Mouse (Mus musculus) forebrain, embryonic 12.5 days (tissue): ENCODE data around the gene Fam102a. TPM values are rescaled to one million over a fixed set of nuclear protein-coding genes. Genes with fewer than 3 reads are reported as not detected.

Experiments used
- ATAC-seq: fragments of 200-750 bp; cut with Nextera tagmentation; 2 replicates; pipeline ENCODE4 v1.8.0; 2017; ENCODE audit warnings: moderate TSS enrichment; ENCODE audit not compliant: low FRiP score
- H3K27ac ChIP-seq: fragments of 300-500 bp; sonication (generic); 2 replicates; pipeline ENCODE4 v1.5.1; 2016; ENCODE audit warnings: mild to moderate bottlenecking
- H3K27me3 ChIP-seq: fragments of 300-500 bp; sonication (generic); 2 replicates; pipeline ENCODE4 v1.6.1; 2016; ENCODE audit warnings: mild to moderate bottlenecking
- H3K36me3 ChIP-seq: fragments of 300-500 bp; sonication (generic); replicated peaks from 2 replicates; pipeline ENCODE4 v1.6.1; 2016; ENCODE audit warnings: mild to moderate bottlenecking
- H3K4me1 ChIP-seq: fragments of 300-500 bp; sonication (generic); 2 replicates; pipeline ENCODE4 v1.6.1; 2016
- H3K4me2 ChIP-seq: fragments of 300-500 bp; sonication (generic); 2 replicates; pipeline ENCODE4 v1.6.1; 2016; ENCODE audit warnings: mild to moderate bottlenecking, moderate library complexity
- H3K4me3 ChIP-seq: fragments of 300-500 bp; sonication (generic); replicated peaks from 2 replicates; pipeline ENCODE4 v1.5.1; 2016; ENCODE audit warnings: mild to moderate bottlenecking
- H3K9ac ChIP-seq: fragments of 300-500 bp; sonication (generic); 2 replicates; pipeline ENCODE4 v1.6.1; 2016; ENCODE audit warnings: mild to moderate bottlenecking
- H3K9me3 ChIP-seq: fragments of 300-500 bp; sonication (generic); 2 replicates; pipeline ENCODE4 v1.6.1; 2016
- WGBS: fragments of 180-500 bp; shearing (Covaris S2); methylation state at CpG from one replicate; pipeline ENCODE4 v1.1.7; 2016; 5-methylcytosine and 5-hydroxymethylcytosine counted together
- polyA plus RNA-seq: library from polyadenylated mRNA; unstranded; fragments of >200 nt; fragmentation: Nextera tagmentation; extraction: Ambion mirVana; gene quantifications from 2 replicates; pipeline ENCODE4 v1.2.1, GENCODE M21; 2016

Fam102a gene
- polyA plus RNA-seq, 1 experiment from 2014 or later: 8.7 TPM

DNA sequence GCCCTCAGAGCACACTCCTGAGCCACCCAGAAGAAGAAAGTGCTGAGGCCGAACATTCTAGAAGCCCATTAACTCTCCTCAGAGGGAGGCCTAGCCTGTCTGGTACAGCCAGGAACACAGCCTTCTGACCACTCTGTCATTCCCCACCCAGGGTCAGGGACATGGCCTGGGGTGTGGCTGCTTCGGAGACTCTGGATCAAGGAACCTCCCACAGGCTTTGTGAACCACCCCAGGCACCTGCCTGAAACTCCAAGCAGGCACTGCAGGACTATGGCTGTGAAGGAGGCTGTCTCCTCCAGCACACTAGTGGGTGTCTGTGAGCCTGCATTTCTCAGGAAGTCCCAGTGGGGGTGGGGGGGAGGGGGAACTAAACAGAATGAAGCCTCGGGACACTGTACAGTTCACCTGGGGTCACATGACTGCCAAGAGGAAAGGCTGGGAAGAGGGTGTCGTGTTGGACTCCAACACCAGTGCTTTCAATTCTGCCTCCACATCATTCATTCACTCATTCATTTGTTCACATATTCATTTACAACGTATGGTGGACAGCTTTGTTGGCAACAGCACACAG, 33.3 kb upstream of the Fam102a start:
- H3K9me3 ChIP-seq: no peaks in the 10 kb centered on the region
- H3K27ac ChIP-seq: no peak overlapping the region
- H3K4me2 ChIP-seq: no peak overlapping the region
- WGBS: 75% methylated on average over 5 of the region's 5 CpGs
- no peaks in the 10 kb centered on the region for H3K27me3 ChIP-seq
- no peak overlapping the region; the same call in 1 of the 2 replicates for H3K9ac ChIP-seq
- H3K36me3 ChIP-seq: no peaks in the 10 kb centered on the region
- H3K4me3 ChIP-seq: no peak overlapping the region
- H3K4me1 ChIP-seq: no peaks in the 10 kb centered on the region
- no peak for ATAC-seq

DNA sequence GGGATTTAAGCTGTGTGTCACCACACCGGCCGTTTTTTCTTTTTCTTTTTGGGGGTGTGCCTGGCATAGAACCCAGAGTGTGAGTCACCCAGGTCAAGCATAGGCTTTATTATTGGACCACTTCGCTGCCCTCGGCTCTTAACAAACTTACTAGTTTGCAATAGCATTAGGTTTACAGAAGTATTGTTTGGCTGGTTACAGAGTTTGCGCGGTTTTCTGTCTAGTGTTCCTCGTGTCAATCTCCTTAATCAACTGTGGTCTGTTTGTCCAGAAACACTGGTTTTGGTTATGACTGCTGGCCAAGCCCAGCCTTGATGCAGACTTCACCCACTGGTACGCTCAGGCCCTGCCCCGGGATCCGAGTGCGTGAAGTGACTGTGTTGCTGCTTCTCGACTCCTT, 32.3 kb upstream of the Fam102a start:
- H3K4me3 ChIP-seq: no peak overlapping the region
- H3K4me2 ChIP-seq: no peak overlapping the region
- no peak overlapping the region for H3K27ac ChIP-seq
- no peaks in the 10 kb centered on the region for H3K27me3 ChIP-seq
- no peak overlapping the region for H3K9ac ChIP-seq
- no peaks in the 10 kb centered on the region for H3K4me1 ChIP-seq
- H3K36me3 ChIP-seq: no peaks in the 10 kb centered on the region
- ATAC-seq: no peak
- no peaks in the 10 kb centered on the region for H3K9me3 ChIP-seq
- WGBS: 91% methylated on average over 12 of the region's 12 CpGs

DNA sequence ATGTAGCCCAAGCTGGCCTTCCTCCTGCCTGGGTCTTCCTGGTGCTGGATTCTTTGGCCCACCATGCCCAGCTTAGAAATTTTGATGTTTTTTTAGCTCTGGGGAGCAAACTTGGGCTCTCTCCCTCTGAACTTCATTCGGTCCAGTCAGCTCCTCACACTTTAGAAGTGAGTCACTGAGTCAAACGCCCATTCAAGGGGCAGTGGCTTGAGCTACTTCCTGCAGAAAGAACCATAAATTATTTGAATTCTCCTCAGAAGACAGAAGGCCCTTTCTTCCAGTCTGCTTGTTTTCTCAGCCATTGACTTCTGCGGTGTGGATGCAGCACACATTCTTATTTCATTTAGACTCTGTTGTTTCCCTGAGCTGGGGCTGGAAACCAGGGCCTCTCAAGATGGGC, 31.5 kb upstream of the Fam102a start:
- no peak overlapping the region for H3K27ac ChIP-seq
- no peaks in the 10 kb centered on the region for H3K27me3 ChIP-seq
- 72% methylated on average over 3 of the region's 3 CpGs for WGBS

DNA sequence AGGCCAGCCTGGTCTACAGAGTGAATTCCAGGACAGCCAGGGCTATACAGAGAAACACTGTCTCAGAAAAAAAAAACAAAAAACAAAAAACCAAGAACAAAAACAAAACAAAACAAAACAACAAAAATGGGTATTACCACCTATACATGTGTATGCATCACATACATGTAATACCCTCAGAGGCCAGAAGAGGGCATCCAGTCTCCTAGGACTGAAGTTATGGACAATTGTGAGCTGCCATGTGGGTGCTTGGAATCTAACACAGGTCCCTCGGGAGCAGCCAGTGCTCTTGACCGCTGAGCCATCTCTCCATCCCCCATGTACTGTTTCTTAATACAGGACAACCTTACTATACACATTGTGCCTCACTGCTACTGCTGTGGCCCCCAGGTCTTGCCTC, 29.6 kb upstream of the Fam102a start:
- Histone ChIP-seq H3K4me1 (no peaks in the 10 kb centered on the region), H3K4me3 (no peak overlapping the region), H3K27me3 (no peaks in the 10 kb centered on the region), H3K9me3 (no peaks in the 10 kb centered on the region), H3K4me2 (no peak overlapping the region), H3K36me3 (no peaks in the 10 kb centered on the region), H3K9ac (no peak overlapping the region), H3K27ac (no peak overlapping the region)
- ATAC-seq: no peak
- WGBS: 100% methylated on average over 2 of the region's 2 CpGs

More for the DNA sequence above, 31.5 kb upstream of the Fam102a start:
- ATAC-seq: no peak
- H3K4me2 ChIP-seq: no peak overlapping the region
- H3K36me3 ChIP-seq: no peaks in the 10 kb centered on the region
- no peaks in the 10 kb centered on the region for H3K9me3 ChIP-seq
- H3K4me3 ChIP-seq: no peak overlapping the region
- no peak overlapping the region for H3K9ac ChIP-seq
- H3K4me1 ChIP-seq: no peaks in the 10 kb centered on the region

DNA sequence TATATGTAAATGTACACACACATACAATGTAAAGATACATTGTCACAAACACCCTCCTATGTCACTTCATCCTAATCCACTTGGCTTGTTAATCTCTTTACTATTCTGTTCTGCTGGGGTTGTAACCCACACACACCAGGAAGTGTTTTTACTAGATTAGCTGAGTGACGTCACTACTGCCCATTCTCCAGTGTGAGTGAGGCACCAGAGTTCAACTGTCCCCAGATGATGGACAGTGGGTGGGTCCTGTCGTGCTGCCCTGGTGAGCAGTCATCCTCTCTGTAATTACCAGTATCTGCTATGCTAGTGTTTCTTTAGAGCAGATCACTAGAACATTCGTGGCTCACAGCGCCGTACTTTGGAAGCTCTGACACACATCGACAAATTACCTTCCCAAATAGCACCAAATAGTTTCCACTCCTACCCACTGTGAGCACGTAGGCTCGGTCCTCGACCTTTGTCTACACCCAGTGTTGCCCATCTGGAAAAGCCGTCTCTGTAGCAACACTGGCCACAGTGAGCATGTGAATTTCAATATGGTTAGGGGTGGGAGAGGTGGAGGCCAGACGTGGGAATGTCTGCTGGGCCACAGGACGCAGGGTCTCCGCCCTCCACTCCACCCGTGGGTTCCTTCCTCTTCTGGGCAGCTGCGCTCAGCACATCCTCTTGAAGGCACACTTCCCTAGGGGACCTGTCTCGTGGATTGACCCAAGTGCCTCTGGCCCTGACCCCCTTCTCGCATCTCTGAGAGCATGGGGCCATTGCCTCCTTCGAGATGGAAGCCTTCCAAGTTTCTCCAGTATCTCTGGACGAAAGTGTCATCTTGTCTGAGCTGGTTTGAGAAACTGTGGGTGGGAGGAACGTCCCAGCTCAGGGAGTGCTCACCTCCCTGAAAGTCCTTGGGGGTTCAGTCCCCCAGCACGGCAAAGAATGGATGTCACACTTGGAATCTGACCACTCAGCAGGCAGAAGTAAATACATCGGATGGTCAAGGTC, 28.2 kb upstream of the Fam102a start:
- Histone ChIP-seq H3K4me3 (no peak overlapping the region), H3K4me1 (no peaks in the 10 kb centered on the region), H3K9me3 (no peaks in the 10 kb centered on the region), H3K36me3 (no peaks in the 10 kb centered on the region), H3K27ac (no peak overlapping the region), H3K27me3 (no peaks in the 10 kb centered on the region), H3K9ac (no peak overlapping the region), H3K4me2 (no peak overlapping the region)
- no peak for ATAC-seq
- WGBS: 86% methylated on average over 22 of the region's 22 CpGs

DNA sequence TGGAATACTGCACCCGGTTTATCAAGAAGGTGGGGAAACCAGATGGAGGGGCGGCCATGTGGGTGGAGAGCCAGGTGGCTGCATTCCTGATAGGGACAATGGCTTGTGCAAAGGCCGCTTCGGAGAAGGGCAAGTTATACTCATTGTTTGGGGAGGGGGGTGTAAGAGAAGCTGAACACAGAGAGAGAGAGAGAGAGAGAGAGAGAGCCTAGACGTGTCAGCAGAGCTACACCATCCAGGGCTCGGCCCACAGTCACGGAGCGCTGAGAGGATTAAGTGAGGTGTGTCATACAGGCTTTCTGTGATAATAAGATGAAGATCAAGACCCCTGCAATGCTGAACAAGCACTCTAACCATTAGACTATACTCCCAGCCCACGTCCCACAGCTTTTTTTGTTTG, 27.2 kb upstream of the Fam102a start:
- Histone ChIP-seq H3K27me3 (no peaks in the 10 kb centered on the region), H3K36me3 (no peaks in the 10 kb centered on the region), H3K27ac (no peak overlapping the region), H3K4me3 (no peak overlapping the region), H3K4me1 (no peaks in the 10 kb centered on the region), H3K9ac (no peak overlapping the region), H3K4me2 (no peak overlapping the region), H3K9me3 (no peaks in the 10 kb centered on the region)
- no peak for ATAC-seq
- 76% methylated on average over 9 of the region's 9 CpGs for WGBS

DNA sequence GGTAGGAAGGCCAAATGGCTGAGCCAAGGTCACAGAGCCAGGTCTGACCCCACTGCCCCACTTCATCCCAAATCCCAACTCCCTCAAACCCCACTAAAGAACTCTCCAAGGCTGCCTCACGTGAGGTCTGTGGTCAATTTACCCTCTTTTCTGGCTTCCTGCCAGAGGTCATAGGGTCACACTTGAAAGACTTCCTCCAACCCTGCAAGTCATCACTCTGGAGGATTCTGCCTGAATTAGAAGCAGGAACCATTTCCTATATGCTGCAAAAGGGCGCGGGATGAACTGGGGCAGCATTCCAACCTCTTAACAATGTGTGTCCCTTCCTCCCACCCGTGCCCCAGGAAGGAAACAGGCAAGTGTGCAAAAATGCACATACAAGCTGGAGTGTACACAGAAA, 25.8 kb upstream of the Fam102a start:
- Histone ChIP-seq H3K4me3 (no peak overlapping the region), H3K27me3 (no peaks in the 10 kb centered on the region), H3K9me3 (no peaks in the 10 kb centered on the region), H3K4me1 (no peaks in the 10 kb centered on the region), H3K9ac (no peak overlapping the region), H3K4me2 (no peak overlapping the region), H3K27ac (0 out of 2 replicates have a peak overlapping the region, but pooled peaks have one; percentile 42), H3K36me3 (no peaks in the 10 kb centered on the region)
- 65% methylated on average over 4 of the region's 4 CpGs for WGBS
- no peak for ATAC-seq

DNA sequence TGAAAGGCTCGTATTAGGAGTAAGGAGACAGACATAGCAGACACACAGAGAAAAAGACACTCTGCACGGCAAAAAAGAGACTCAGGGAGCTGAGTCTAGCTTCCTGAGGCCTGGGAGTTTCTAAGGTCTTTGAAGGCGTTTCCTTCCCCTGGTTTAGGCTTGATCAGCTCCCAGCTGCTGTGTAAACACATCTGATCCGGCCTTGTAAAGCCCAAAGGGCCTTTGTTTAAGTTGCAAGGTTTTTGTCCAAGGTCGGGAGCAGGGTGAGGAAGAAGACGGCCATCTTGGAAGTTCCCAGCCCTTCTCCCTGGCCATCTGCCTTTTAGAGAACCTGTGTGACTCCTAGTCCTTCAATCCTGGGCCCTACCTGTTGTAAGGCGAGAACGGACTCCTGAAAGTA, 25.2 kb upstream of the Fam102a start:
- WGBS: 58% methylated on average over 8 of the region's 8 CpGs
- no peak for ATAC-seq
- no peak overlapping the region for H3K4me2 ChIP-seq

DNA sequence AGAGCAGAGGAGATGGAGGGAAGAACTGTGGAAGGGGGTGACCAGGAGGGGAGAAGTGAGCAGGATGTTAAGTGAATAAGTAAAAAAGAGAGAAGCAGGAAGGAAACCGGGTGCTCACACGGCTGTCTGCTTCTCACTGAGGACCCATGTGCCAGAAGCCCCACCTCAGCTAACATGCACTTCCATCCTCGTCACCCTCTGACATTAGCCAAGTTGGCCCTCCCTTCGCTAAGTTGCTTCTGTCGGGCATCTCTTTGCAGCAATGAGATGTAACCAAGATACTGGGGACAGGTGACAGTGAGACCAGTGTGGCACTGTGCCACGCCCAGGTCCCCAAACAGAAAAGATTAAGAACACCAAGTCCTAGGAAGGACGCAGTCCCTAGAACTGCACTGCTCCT, 22.5 kb upstream of the Fam102a start:
- 93% methylated on average over 7 of the region's 7 CpGs for WGBS
- Histone ChIP-seq H3K4me2 (no peak overlapping the region), H3K9ac (no peak overlapping the region), H3K36me3 (no peaks in the 10 kb centered on the region), H3K27me3 (no peaks in the 10 kb centered on the region), H3K4me3 (no peak overlapping the region), H3K4me1 (no peaks in the 10 kb centered on the region), H3K9me3 (no peaks in the 10 kb centered on the region), H3K27ac (no peak overlapping the region)
- ATAC-seq: no peak

More for the DNA sequence above, 25.2 kb upstream of the Fam102a start:
- Histone ChIP-seq H3K36me3 (no peaks in the 10 kb centered on the region), H3K4me3 (no peak overlapping the region), H3K4me1 (no peaks in the 10 kb centered on the region), H3K9me3 (no peaks in the 10 kb centered on the region), H3K9ac (no peak overlapping the region), H3K27me3 (no peaks in the 10 kb centered on the region), H3K27ac (peak overlapping the region; percentile 42; the same call in 1 of the 2 replicates)

DNA sequence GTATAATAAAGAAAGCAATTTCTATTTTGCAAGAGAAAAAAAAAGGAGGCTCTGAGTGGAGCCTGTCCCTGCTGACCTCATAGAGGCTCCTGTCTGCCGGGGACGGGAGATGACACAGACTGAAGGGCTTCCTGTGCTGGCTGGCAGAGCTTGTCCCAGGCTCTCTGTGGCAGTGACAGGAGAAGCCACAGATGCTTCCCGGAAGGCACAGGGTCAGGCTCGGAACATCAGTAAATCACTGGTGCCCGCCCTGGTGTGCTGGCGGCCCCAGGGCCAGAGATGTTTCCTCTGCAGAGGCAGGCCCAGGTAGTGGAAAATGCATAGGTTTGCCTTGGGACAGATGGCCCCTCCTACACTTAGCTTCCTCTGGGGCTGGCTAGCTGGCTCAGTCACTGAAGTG, 20.8 kb upstream of the Fam102a start:
- Histone ChIP-seq H3K9ac (no peak overlapping the region), H3K9me3 (no peaks in the 10 kb centered on the region), H3K27me3 (no peaks in the 10 kb centered on the region), H3K27ac (no peak overlapping the region), H3K36me3 (no peaks in the 10 kb centered on the region), H3K4me3 (no peak overlapping the region), H3K4me2 (no peak overlapping the region), H3K4me1 (no peaks in the 10 kb centered on the region)
- WGBS: 80% methylated on average over 6 of the region's 6 CpGs
- no peak for ATAC-seq

DNA sequence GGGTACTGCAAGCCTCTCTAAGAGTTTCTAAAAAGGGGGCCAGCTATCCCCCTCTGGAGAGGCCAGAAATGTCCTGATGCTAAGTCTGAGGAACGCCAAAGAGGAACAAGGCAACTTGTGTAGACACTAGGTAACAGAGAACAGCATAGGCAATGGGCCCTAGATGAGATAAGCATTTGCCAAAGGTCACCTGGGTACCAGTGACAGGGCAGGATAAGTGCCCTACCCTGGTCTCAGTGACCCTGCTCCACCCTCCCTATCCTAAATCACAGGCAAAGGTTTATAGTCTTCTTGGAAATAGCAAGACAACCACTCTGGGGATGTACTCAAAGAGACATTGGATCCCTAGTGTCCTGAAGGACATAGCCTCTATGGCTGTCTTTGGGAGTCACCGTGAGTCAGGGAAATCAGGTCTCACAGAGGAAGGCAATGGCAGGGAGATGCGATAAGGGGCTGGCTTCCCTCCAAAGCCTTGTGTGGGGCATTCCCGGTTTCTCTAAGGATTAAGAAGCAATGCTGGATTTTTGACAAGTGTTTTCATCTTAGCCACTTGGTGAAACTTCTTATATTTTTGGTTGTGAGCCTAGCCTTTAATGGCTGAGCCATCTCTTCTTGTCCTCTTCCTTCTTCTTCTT, 17.8 kb upstream of the Fam102a start:
- H3K4me1 ChIP-seq: no peaks in the 10 kb centered on the region
- H3K27ac ChIP-seq: no peak overlapping the region
- no peak overlapping the region for H3K9ac ChIP-seq
- no peaks in the 10 kb centered on the region for H3K27me3 ChIP-seq
- no peak overlapping the region for H3K4me3 ChIP-seq
- H3K4me2 ChIP-seq: no peak overlapping the region
- H3K9me3 ChIP-seq: no peaks in the 10 kb centered on the region
- no peaks in the 10 kb centered on the region for H3K36me3 ChIP-seq
- no peak for ATAC-seq
- WGBS: 87% methylated on average over 4 of the region's 4 CpGs
